Mouse (Mus musculus) frontal cortex, postnatal 25 days (tissue): ENCODE data around the gene Ccdc93.

Experiments used
- DNase-seq, 2 experiments: peaks; one replicate each; pipeline ENCODE4 v3.0.0; 2022; ENCODE audit warnings: low spot score in 2 of 2

Gene Ccdc93

GRCm38 (mm10) chr1:121430938-121431928, at the start of gene Ccdc93:
Gene Ccdc93, plus strand, starts transcription at chr1:121431049.
- peak; percentile 98 to 100 for DNase-seq

GRCm38 (mm10) chr1:121381562-121381961, 49.3 kb upstream of the Ccdc93 start:
- DNase-seq = no peak

- DNase-seq = no peak
Measured at GRCm38 (mm10) chr1:121388312-121388711, 42.5 kb upstream of the Ccdc93 start.

- no peak for DNase-seq
Measured at GRCm38 (mm10) chr1:121388732-121389131, 42.1 kb upstream of the Ccdc93 start.

- no peak for DNase-seq
Measured at GRCm38 (mm10) chr1:121389574-121389973, 41.3 kb upstream of the Ccdc93 start.

- DNase-seq = no peak
Measured at GRCm38 (mm10) chr1:121390003-121390402, 40.8 kb upstream of the Ccdc93 start.

GRCm38 (mm10) chr1:121390421-121390820, 40.4 kb upstream of the Ccdc93 start:
- no peak for DNase-seq

GRCm38 (mm10) chr1:121390855-121391254, 40.0 kb upstream of the Ccdc93 start:
- no peak for DNase-seq

GRCm38 (mm10) chr1:121393117-121393516, 37.7 kb upstream of the Ccdc93 start:
- no peak for DNase-seq

GRCm38 (mm10) chr1:121394764-121395163, 36.1 kb upstream of the Ccdc93 start:
- DNase-seq = no peak

GRCm38 (mm10) chr1:121396501-121396900, 34.3 kb upstream of the Ccdc93 start:
- no peak for DNase-seq

GRCm38 (mm10) chr1:121398231-121398630, 32.6 kb upstream of the Ccdc93 start:
- no peak for DNase-seq

- DNase-seq = no peak
Measured at GRCm38 (mm10) chr1:121398986-121399881, 31.6 kb upstream of the Ccdc93 start.

- no peak for DNase-seq
Measured at GRCm38 (mm10) chr1:121400243-121400642, 30.6 kb upstream of the Ccdc93 start.

GRCm38 (mm10) chr1:121419084-121419483, 11.8 kb upstream of the Ccdc93 start:
- no peak for DNase-seq

- no peak for DNase-seq
Measured at GRCm38 (mm10) chr1:121419569-121420265, 11.1 kb upstream of the Ccdc93 start.

- DNase-seq = no peak
Measured at GRCm38 (mm10) chr1:121430183-121430937, 489 bp upstream of the Ccdc93 start.

- DNase-seq = no peak
Measured at GRCm38 (mm10) chr1:121435981-121436380, 5.1 kb downstream of the Ccdc93 start.

GRCm38 (mm10) chr1:121440535-121441381, 9.9 kb downstream of the Ccdc93 start:
- DNase-seq = peak; percentile 59 to 66

- DNase-seq = no peak
Measured at GRCm38 (mm10) chr1:121444147-121444546, 13.3 kb downstream of the Ccdc93 start.
